Mouse (Mus musculus) cortical plate, adult 2 months (tissue): ENCODE results near the gene Arhgef25. TPM values are rescaled to one million over a fixed set of nuclear protein-coding genes. Genes with fewer than 3 reads are reported as not detected.

ENCODE experiments used
- H3K27ac ChIP-seq: fragments of 200-500 bp; 2 replicates; pipeline ENCODE4 v1.5.1; 2012; ENCODE audit warnings: low read length, control low read depth, inconsistent platforms; ENCODE audit not compliant: insufficient read depth
- H3K4me1 ChIP-seq: fragments of 200-500 bp; 2 replicates; pipeline ENCODE4 v1.6.1; 2011; ENCODE audit warnings: low read length; ENCODE audit not compliant: control insufficient read depth, insufficient read depth
- H3K4me3 ChIP-seq: fragments of 200-500 bp; 2 replicates; pipeline ENCODE4 v1.5.1; 2011; ENCODE audit warnings: mild to moderate bottlenecking, low read length, control low read depth; ENCODE audit not compliant: insufficient read depth
- CTCF ChIP-seq: fragments of 200-500 bp; IDR thresholded peaks from 2 replicates; pipeline ENCODE4 v1.5.1; 2011; ENCODE audit warnings: mild to moderate bottlenecking, control low read depth, low read length; ENCODE audit not compliant: insufficient read depth; ENCODE audit errors: extremely low read depth
- POLR2A ChIP-seq: fragments of 200-500 bp; IDR thresholded peaks from 2 replicates; pipeline ENCODE4 v1.6.1; 2011; ENCODE audit warnings: mild to moderate bottlenecking, low read length, control low read depth; ENCODE audit not compliant: insufficient read depth; ENCODE audit errors: extremely low read depth
- polyA plus RNA-seq: library from polyadenylated mRNA; depleted of rRNA; stranded (reverse); fragments of >200 nt; gene quantifications from 2 replicates; pipeline ENCODE4 v1.2.3, GENCODE M21; 2012

Gene Arhgef25
- polyA plus RNA-seq, 1 experiment, result 225 TPM

GRCm38 (mm10) chr10:127209928-127210570, 20.2 kb upstream of the Arhgef25 start:
- Histone ChIP-seq H3K4me3 (peak overlapping the region; percentile 85), H3K4me1 (peaks cover 6% of the 10 kb centered on the region), H3K27ac (peak overlapping the region; percentile 60)
- TF ChIP-seq CTCF, result no peak
- TF ChIP-seq POLR2A, result 0 out of 2 replicates have a peak, but pooled peaks have one; percentile 1

DNA sequence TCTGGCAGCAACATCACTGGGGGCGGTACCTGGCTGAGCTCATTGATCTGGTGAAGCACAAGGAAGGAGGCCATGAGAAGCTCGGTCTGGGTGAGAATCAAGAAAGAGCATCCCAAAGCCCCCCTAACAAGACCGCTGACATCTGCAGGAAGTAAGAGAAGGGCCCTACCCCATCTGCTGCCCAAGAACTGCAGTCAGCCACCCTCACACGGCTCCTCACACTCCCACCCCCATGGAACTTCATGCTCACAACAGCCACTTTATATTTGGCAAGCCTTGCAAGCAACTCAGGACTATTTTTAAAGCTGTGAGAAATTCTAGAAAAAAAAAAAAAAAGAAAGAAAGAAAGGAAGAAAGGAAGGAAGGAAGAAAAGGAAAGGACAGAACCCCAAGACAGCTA, 19.0 kb upstream of the Arhgef25 start:
- peak overlapping the region; percentile 85; the same call in 1 of the 2 replicates for H3K4me3 ChIP-seq
- H3K27ac ChIP-seq, result peak overlapping the region; percentile 60
- peaks cover 6% of the 10 kb centered on the region for H3K4me1 ChIP-seq
- TF ChIP-seq POLR2A (no peak), CTCF (no peak)

DNA sequence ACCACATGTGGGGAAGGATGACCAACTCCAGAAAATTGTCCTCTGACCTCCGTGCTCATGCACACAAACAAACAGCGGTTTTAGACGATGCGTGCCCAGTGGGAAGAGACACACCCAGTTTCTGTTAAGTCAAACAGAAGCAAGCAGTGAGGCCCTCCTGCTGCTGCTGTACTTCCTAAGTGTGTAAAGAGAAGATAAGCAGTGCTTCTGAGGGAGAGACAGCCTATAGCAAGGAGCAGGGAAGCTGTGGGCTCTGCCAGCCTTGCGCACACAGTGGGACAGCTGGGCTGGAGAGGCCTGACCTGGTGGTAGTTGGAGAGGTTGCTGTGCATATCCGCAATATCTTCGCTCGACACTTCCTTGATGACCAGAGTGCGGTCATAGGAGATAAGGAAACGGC, 15.5 kb upstream of the Arhgef25 start:
- H3K4me1 ChIP-seq, result peaks cover 6% of the 10 kb centered on the region
- no peak overlapping the region for H3K27ac ChIP-seq
- H3K4me3 ChIP-seq, result no peak overlapping the region
- no peak for TF ChIP-seq CTCF
- TF ChIP-seq POLR2A, result no peak

DNA sequence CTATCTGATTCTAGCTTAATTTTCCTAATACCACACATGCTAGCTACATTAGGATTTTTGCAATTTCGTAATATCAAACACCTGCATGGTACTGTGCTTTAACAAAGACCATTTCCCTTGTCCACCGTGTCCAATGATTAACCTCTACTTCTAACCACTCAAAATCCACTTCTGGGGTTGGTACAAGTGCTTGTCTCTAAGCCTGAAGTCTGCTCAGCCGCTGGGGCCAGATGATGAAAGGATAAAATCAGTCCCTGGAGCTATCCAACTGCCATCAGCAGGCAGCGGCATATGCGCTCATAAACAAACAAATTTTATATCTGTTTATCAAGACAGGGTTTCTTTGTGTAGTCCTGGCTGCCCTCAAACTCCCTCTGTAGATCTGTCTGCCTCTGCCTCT, 14.7 kb upstream of the Arhgef25 start:
- H3K27ac ChIP-seq, result no peak overlapping the region
- H3K4me3 ChIP-seq, result no peak overlapping the region
- TF ChIP-seq POLR2A (no peak), CTCF (no peak)
- peaks cover 6% of the 10 kb centered on the region for H3K4me1 ChIP-seq

- Histone ChIP-seq H3K27ac (no peak overlapping the region), H3K4me3 (no peak overlapping the region), H3K4me1 (peaks cover 4% of the 10 kb centered on the region)
- no peak for TF ChIP-seq POLR2A
- no peak for TF ChIP-seq CTCF
These were observed 13.2 kb upstream of the Arhgef25 start for GRCm38 (mm10) chr10:127203106-127203505.

GRCm38 (mm10) chr10:127200279-127200678, 10.4 kb upstream of the Arhgef25 start:
- no peak overlapping the region for H3K27ac ChIP-seq
- H3K4me3 ChIP-seq, result no peak overlapping the region
- H3K4me1 ChIP-seq, result peaks cover 4% of the 10 kb centered on the region
- TF ChIP-seq POLR2A (no peak), CTCF (0 out of 2 replicates have a peak, but pooled peaks have one; percentile 17)

- TF ChIP-seq CTCF (no peak), POLR2A (no peak)
- H3K4me3 ChIP-seq, result no peak overlapping the region
- H3K27ac ChIP-seq, result no peak overlapping the region
- peaks cover 4% of the 10 kb centered on the region for H3K4me1 ChIP-seq
These were observed 9.6 kb upstream of the Arhgef25 start for GRCm38 (mm10) chr10:127199474-127199873.

- peaks cover 4% of the 10 kb centered on the region for H3K4me1 ChIP-seq
- no peak overlapping the region for H3K27ac ChIP-seq
- H3K4me3 ChIP-seq, result no peak overlapping the region
- no peak for TF ChIP-seq POLR2A
- TF ChIP-seq CTCF, result no peak
These were observed 9.2 kb upstream of the Arhgef25 start for GRCm38 (mm10) chr10:127199068-127199467.

- no peak overlapping the region for H3K27ac ChIP-seq
- no peak for TF ChIP-seq POLR2A
- no peak for TF ChIP-seq CTCF
- no peak overlapping the region for H3K4me3 ChIP-seq
- H3K4me1 ChIP-seq, result peaks cover 4% of the 10 kb centered on the region
These were observed 8.6 kb upstream of the Arhgef25 start for GRCm38 (mm10) chr10:127198492-127198891.

- Histone ChIP-seq H3K4me3 (no peak overlapping the region), H3K4me1 (peaks cover 4% of the 10 kb centered on the region), H3K27ac (peak overlapping the region; percentile 51)
- 0 out of 2 replicates have a peak, but pooled peaks have one; percentile 26 for TF ChIP-seq POLR2A
- no peak for TF ChIP-seq CTCF
These were observed 7.7 kb upstream of the Arhgef25 start for GRCm38 (mm10) chr10:127197505-127198110.
